In genomic region chr10:42635566-42636359, GRCm38 (mm10) we compare ENCODE assay signal across 8 mouse cellular contexts. TPM values are rescaled to one million over a fixed set of nuclear protein-coding genes. Genes with fewer than 3 reads are reported as not detected.
DNase-seq lines count a peak whose midpoint lies in the region; ATAC-seq and TF ChIP-seq lines count a peak whose summit lies in the region.
"Had no signal": no experiment of that assay in that cellular context is flagged by ENCODE, and none has a peak within 500 bp of the region (broad histone marks: within the 10 kb centered on the region; RNA-seq: fewer than 3 reads in every experiment).

No protein-coding gene starts in this region.

- H3K4me3 ChIP-seq in lung, embryonic 16.5 days (ENCODE audit: low read length): peak overlapping the region; percentile 6; the same call in 1 of the 2 replicates
- H3K4me3 ChIP-seq in forebrain, embryonic 15.5 days: peak overlapping the region; percentile 40
- peak overlapping the region; percentile 21 for H3K4me3 ChIP-seq in limb, embryonic 14.5 days (replicated peaks; ENCODE audit: low read length)
- H3K4me3 ChIP-seq in stomach, embryonic 15.5 days (replicated peaks): peak overlapping the region; percentile 13; the same call in 1 of the 2 replicates

- WGBS in lung, embryonic 16.5 days: 2% methylated on average over 49 of the region's 52 CpGs
- WGBS in forebrain, embryonic 15.5 days: 1% methylated on average over 48 of the region's 52 CpGs
- 1% methylated on average over 46 of the region's 52 CpGs for WGBS in limb, embryonic 14.5 days
- WGBS in stomach, embryonic 15.5 days: 3% methylated on average over 43 of the region's 52 CpGs

- ATAC-seq in lung, embryonic 16.5 days (ENCODE audit: low read depth): no peak
- ATAC-seq in forebrain, embryonic 15.5 days (replicated peaks): peak; percentile 44; the same call in 1 of the 2 replicates
- ATAC-seq in limb, embryonic 14.5 days (ENCODE audit: low FRiP score, low read depth): no peak
- no peak for ATAC-seq in stomach, embryonic 15.5 days (ENCODE audit: insufficient read depth, low FRiP score, low read depth)

- no peak overlapping the region for H3K9ac ChIP-seq in lung, embryonic 16.5 days (ENCODE audit: low read length)
- H3K9ac ChIP-seq in forebrain, embryonic 15.5 days (replicated peaks): peak overlapping the region; percentile 39
- no peak overlapping the region for H3K9ac ChIP-seq in limb, embryonic 14.5 days (ENCODE audit: low read depth, low read length, severe bottlenecking)
- no peak overlapping the region for H3K9ac ChIP-seq in stomach, embryonic 15.5 days

- H3K9me3 ChIP-seq in lung, embryonic 16.5 days (ENCODE audit: control insufficient read depth, low read length): no peaks in the 10 kb centered on the region
- H3K9me3 ChIP-seq in forebrain, embryonic 15.5 days: no peaks in the 10 kb centered on the region
- H3K9me3 ChIP-seq in limb, embryonic 14.5 days (ENCODE audit: control insufficient read depth, low read length): no peaks in the 10 kb centered on the region
- H3K9me3 ChIP-seq in stomach, embryonic 15.5 days: no peaks in the 10 kb centered on the region

- peak overlapping the region; percentile 41 for H3K4me2 ChIP-seq in lung, embryonic 16.5 days (ENCODE audit: low read depth, low read length)
- H3K4me2 ChIP-seq in forebrain, embryonic 15.5 days (replicated peaks): peak overlapping the region; percentile 75
- peak overlapping the region; percentile 38 for H3K4me2 ChIP-seq in limb, embryonic 14.5 days (replicated peaks; ENCODE audit: low read depth, low read length, severe bottlenecking)
- peak overlapping the region; percentile 41 for H3K4me2 ChIP-seq in stomach, embryonic 15.5 days

- no peak for TF ChIP-seq POLR2A in limb, embryonic 14.5 days (IDR thresholded peaks at IDR 0.05; ENCODE audit: borderline replicate concordance, extremely low read depth, insufficient read depth, insufficient read length)

- peaks cover 17% of the 10 kb centered on the region for H3K4me1 ChIP-seq in lung, embryonic 16.5 days (replicated peaks; ENCODE audit: control insufficient read depth, insufficient read depth, low read length)
- peaks cover 63% of the 10 kb centered on the region for H3K4me1 ChIP-seq in forebrain, embryonic 15.5 days
- peaks cover 12% of the 10 kb centered on the region; the same call in 1 of the 2 replicates for H3K4me1 ChIP-seq in limb, embryonic 14.5 days (ENCODE audit: control insufficient read depth, insufficient read depth, low read length)
- H3K4me1 ChIP-seq in stomach, embryonic 15.5 days: peaks cover 29% of the 10 kb centered on the region

- no peak for DNase-seq in lung, postnatal 4 days
- peak; percentile 3 for DNase-seq in limb, embryonic 14.5 days (ENCODE audit: low spot score)
- no peak for DNase-seq in frontal cortex, postnatal 14 days (ENCODE audit: low spot score in 2 of 2)
- DNase-seq in cerebellum, adult 8-10 months: no peak
- DNase-seq: thymus, postnatal 14 days had no signal

- H3K27me3 ChIP-seq in lung, embryonic 16.5 days (ENCODE audit: control insufficient read depth, insufficient read depth, low read depth, low read length): peaks cover 57% of the 10 kb centered on the region
- peaks cover 3% of the 10 kb centered on the region; the same call in 1 of the 2 replicates for H3K27me3 ChIP-seq in forebrain, embryonic 15.5 days
- peaks cover 70% of the 10 kb centered on the region for H3K27me3 ChIP-seq in limb, embryonic 14.5 days (ENCODE audit: control insufficient read depth, insufficient read depth, low read length)
- peaks cover 70% of the 10 kb centered on the region for H3K27me3 ChIP-seq in stomach, embryonic 15.5 days (replicated peaks)

- no peaks in the 10 kb centered on the region for H3K36me3 ChIP-seq in lung, embryonic 16.5 days (ENCODE audit: control insufficient read depth, insufficient read depth, low read length)
- H3K36me3 ChIP-seq in forebrain, embryonic 15.5 days: no peaks in the 10 kb centered on the region
- H3K36me3 ChIP-seq in limb, embryonic 14.5 days (ENCODE audit: control insufficient read depth, insufficient read depth, low read length): no peaks in the 10 kb centered on the region
- H3K36me3 ChIP-seq in stomach, embryonic 15.5 days: no peaks in the 10 kb centered on the region

- H3K27ac ChIP-seq in lung, embryonic 16.5 days (ENCODE audit: low read length): no peak overlapping the region
- H3K27ac ChIP-seq in forebrain, embryonic 15.5 days (replicated peaks): 0 out of 2 replicates have a peak overlapping the region, but pooled peaks have one; percentile 26
- H3K27ac ChIP-seq in limb, embryonic 14.5 days (replicated peaks; ENCODE audit: low read depth, low read length): no peak overlapping the region
- no peak overlapping the region for H3K27ac ChIP-seq in stomach, embryonic 15.5 days

RNA-seq across cellular contexts. Expression of gene Ostm1, which starts 52.1 kb away (rescaled TPM):
- polyA plus RNA-seq in lung, embryonic 16.5 days (2015; fragmentation: Nextera tagmentation; extraction: Ambion mirVana): 13.3 and 14.7 TPM in 2 replicates
- polyA plus RNA-seq in forebrain, embryonic 15.5 days (2015; fragmentation: Nextera tagmentation; extraction: Ambion mirVana): 50.8 and 51.5 TPM in 2 replicates
- 6.9 and 7.9 TPM in 2 replicates for polyA plus RNA-seq in limb, embryonic 14.5 days (2012; rRNA removed)
- 12.0 and 12.1 TPM in 2 replicates for polyA plus RNA-seq in limb, embryonic 14.5 days (2014; fragmentation: Nextera tagmentation; extraction: Ambion mirVana)
- polyA plus RNA-seq in stomach, embryonic 15.5 days (2015; fragmentation: Nextera tagmentation; extraction: Ambion mirVana): 13.0 and 13.2 TPM in 2 replicates

RNA-seq across cellular contexts. Expression of gene Nr2e1, which starts 52.3 kb away (rescaled TPM):
- polyA plus RNA-seq in lung, embryonic 16.5 days (2015; fragmentation: Nextera tagmentation; extraction: Ambion mirVana): not detected in 2 replicates
- 35.4 and 40.5 TPM in 2 replicates for polyA plus RNA-seq in forebrain, embryonic 15.5 days (2015; fragmentation: Nextera tagmentation; extraction: Ambion mirVana)
- polyA plus RNA-seq in limb, embryonic 14.5 days (2012; rRNA removed): 0.01 and 0.15 TPM in 2 replicates
- polyA plus RNA-seq in limb, embryonic 14.5 days (2014; fragmentation: Nextera tagmentation; extraction: Ambion mirVana): not detected in 2 replicates
- polyA plus RNA-seq in stomach, embryonic 15.5 days (2015; fragmentation: Nextera tagmentation; extraction: Ambion mirVana): 0.14 TPM in 1 of 2 replicates, not detected in the other

Comparison
In these comparisons a context has a peak if more than half of its experiments do, and no peak if none do; other contexts are left out.
1. RNA of gene Nr2e1, which starts 52.3 kb away (polyA plus RNA-seq): 35.4 to 40.5 TPM in forebrain, embryonic 15.5 days; 0.01 to 0.15 TPM in limb, embryonic 14.5 days, 0.14 TPM in stomach, embryonic 15.5 days and not detected in lung, embryonic 16.5 days; every median in the first group is over 10 times any median in the second.
2. Peak in every context shown above with its lines, with median percentiles within 50 percentile points of each other: H3K4me2 ChIP-seq and H3K4me3 ChIP-seq.